Mouse (Mus musculus): ENCODE data around the gene Sh3gl2. TPM values are rescaled to one million over a fixed set of nuclear protein-coding genes. Genes with fewer than 3 reads are reported as not detected.

Sh3gl2 gene
- polyA plus RNA-seq, 1 experiment from 2014 or later, result 61.5 TPM

GRCm38 (mm10) chr4:85363205-85363604, 158.3 kb downstream of the Sh3gl2 start:
- H3K4me2 ChIP-seq (ENCODE audit: low read length), result no peak overlapping the region
- 95% methylated on average over 4 of the region's 4 CpGs for WGBS
- ATAC-seq, result no peak
- no peak overlapping the region for H3K27ac ChIP-seq (ENCODE audit: low read depth, low read length)
- no peak overlapping the region for H3K9ac ChIP-seq (ENCODE audit: low read length)
- no peaks in the 10 kb centered on the region for H3K27me3 ChIP-seq (replicated peaks; ENCODE audit: control insufficient read depth, insufficient read depth, low read length)
- H3K4me3 ChIP-seq (ENCODE audit: low read depth, low read length), result no peak overlapping the region
- H3K36me3 ChIP-seq (ENCODE audit: control insufficient read depth, insufficient read depth, low read length), result no peaks in the 10 kb centered on the region
- H3K9me3 ChIP-seq (replicated peaks; ENCODE audit: control insufficient read depth, low read length), result no peaks in the 10 kb centered on the region
- no peak for DNase-seq (ENCODE audit: low spot score)
- H3K4me1 ChIP-seq (ENCODE audit: control insufficient read depth, insufficient read depth, low read length), result no peaks in the 10 kb centered on the region

- H3K4me3 ChIP-seq (ENCODE audit: low read depth, low read length), result no peak overlapping the region
- H3K4me2 ChIP-seq (ENCODE audit: low read length), result no peak overlapping the region
- H3K9ac ChIP-seq (ENCODE audit: low read length), result no peak overlapping the region
- 61% methylated on average over 6 of the region's 6 CpGs for WGBS
- DNase-seq (ENCODE audit: low spot score) (no peak), ATAC-seq (no peak)
- no peaks in the 10 kb centered on the region for H3K36me3 ChIP-seq (ENCODE audit: control insufficient read depth, insufficient read depth, low read length)
- no peaks in the 10 kb centered on the region for H3K9me3 ChIP-seq (replicated peaks; ENCODE audit: control insufficient read depth, low read length)
- H3K4me1 ChIP-seq (ENCODE audit: control insufficient read depth, insufficient read depth, low read length), result no peaks in the 10 kb centered on the region
- H3K27me3 ChIP-seq (replicated peaks; ENCODE audit: control insufficient read depth, insufficient read depth, low read length), result no peaks in the 10 kb centered on the region
- no peak overlapping the region for H3K27ac ChIP-seq (ENCODE audit: low read depth, low read length)
These were observed 166.1 kb downstream of the Sh3gl2 start for GRCm38 (mm10) chr4:85371036-85371435.

GRCm38 (mm10) chr4:85374801-85375200, 169.9 kb downstream of the Sh3gl2 start:
- 92% methylated on average over 4 of the region's 4 CpGs for WGBS
- DNase-seq (ENCODE audit: low spot score) (no peak), ATAC-seq (no peak)
- no peak overlapping the region for H3K9ac ChIP-seq (ENCODE audit: low read length)
- H3K27ac ChIP-seq (ENCODE audit: low read depth, low read length), result no peak overlapping the region
- H3K4me2 ChIP-seq (ENCODE audit: low read length), result no peak overlapping the region
- H3K4me3 ChIP-seq (ENCODE audit: low read depth, low read length), result no peak overlapping the region
- no peaks in the 10 kb centered on the region for H3K9me3 ChIP-seq (replicated peaks; ENCODE audit: control insufficient read depth, low read length)
- H3K4me1 ChIP-seq (ENCODE audit: control insufficient read depth, insufficient read depth, low read length), result no peaks in the 10 kb centered on the region
- no peaks in the 10 kb centered on the region for H3K36me3 ChIP-seq (ENCODE audit: control insufficient read depth, insufficient read depth, low read length)
- H3K27me3 ChIP-seq (replicated peaks; ENCODE audit: control insufficient read depth, insufficient read depth, low read length), result no peaks in the 10 kb centered on the region

GRCm38 (mm10) chr4:85376187-85376586, 171.3 kb downstream of the Sh3gl2 start:
- no peak for DNase-seq (ENCODE audit: low spot score)
- Histone ChIP-seq H3K4me1 (ENCODE audit: control insufficient read depth, insufficient read depth, low read length) (no peaks in the 10 kb centered on the region), H3K36me3 (ENCODE audit: control insufficient read depth, insufficient read depth, low read length) (no peaks in the 10 kb centered on the region), H3K4me2 (ENCODE audit: low read length) (no peak overlapping the region), H3K4me3 (ENCODE audit: low read depth, low read length) (no peak overlapping the region), H3K9ac (ENCODE audit: low read length) (no peak overlapping the region), H3K27me3 (replicated peaks; ENCODE audit: control insufficient read depth, insufficient read depth, low read length) (no peaks in the 10 kb centered on the region), H3K9me3 (replicated peaks; ENCODE audit: control insufficient read depth, low read length) (no peaks in the 10 kb centered on the region), H3K27ac (ENCODE audit: low read depth, low read length) (no peak overlapping the region)
- 85% methylated on average over 6 of the region's 6 CpGs for WGBS
- ATAC-seq, result no peak

- Histone ChIP-seq H3K36me3 (ENCODE audit: control insufficient read depth, insufficient read depth, low read length) (no peaks in the 10 kb centered on the region), H3K27me3 (replicated peaks; ENCODE audit: control insufficient read depth, insufficient read depth, low read length) (no peaks in the 10 kb centered on the region), H3K27ac (ENCODE audit: low read depth, low read length) (no peak overlapping the region), H3K9me3 (replicated peaks; ENCODE audit: control insufficient read depth, low read length) (no peaks in the 10 kb centered on the region), H3K9ac (ENCODE audit: low read length) (no peak overlapping the region), H3K4me1 (ENCODE audit: control insufficient read depth, insufficient read depth, low read length) (no peaks in the 10 kb centered on the region), H3K4me3 (ENCODE audit: low read depth, low read length) (no peak overlapping the region), H3K4me2 (ENCODE audit: low read length) (no peak overlapping the region)
- 77% methylated on average over 5 of the region's 5 CpGs for WGBS
- DNase-seq (ENCODE audit: low spot score) (peak; percentile 31), ATAC-seq (no peak)
These were observed 171.7 kb downstream of the Sh3gl2 start for GRCm38 (mm10) chr4:85376610-85377009.

- no peaks in the 10 kb centered on the region for H3K4me1 ChIP-seq (ENCODE audit: control insufficient read depth, insufficient read depth, low read length)
- H3K4me2 ChIP-seq (ENCODE audit: low read length), result no peak overlapping the region
- H3K9me3 ChIP-seq (replicated peaks; ENCODE audit: control insufficient read depth, low read length), result no peaks in the 10 kb centered on the region
- no peak overlapping the region for H3K9ac ChIP-seq (ENCODE audit: low read length)
- DNase-seq (ENCODE audit: low spot score), result no peak
- H3K36me3 ChIP-seq (ENCODE audit: control insufficient read depth, insufficient read depth, low read length), result no peaks in the 10 kb centered on the region
- 84% methylated on average over 5 of the region's 5 CpGs for WGBS
- H3K27me3 ChIP-seq (replicated peaks; ENCODE audit: control insufficient read depth, insufficient read depth, low read length), result no peaks in the 10 kb centered on the region
- no peak for ATAC-seq
- H3K27ac ChIP-seq (ENCODE audit: low read depth, low read length), result no peak overlapping the region
- H3K4me3 ChIP-seq (ENCODE audit: low read depth, low read length), result no peak overlapping the region
These were observed 180.3 kb downstream of the Sh3gl2 start for GRCm38 (mm10) chr4:85385241-85385640.

GRCm38 (mm10) chr4:85387676-85388075, 182.8 kb downstream of the Sh3gl2 start:
- Histone ChIP-seq H3K9ac (ENCODE audit: low read length) (no peak overlapping the region), H3K4me2 (ENCODE audit: low read length) (no peak overlapping the region), H3K27ac (ENCODE audit: low read depth, low read length) (no peak overlapping the region), H3K9me3 (replicated peaks; ENCODE audit: control insufficient read depth, low read length) (no peaks in the 10 kb centered on the region), H3K4me1 (ENCODE audit: control insufficient read depth, insufficient read depth, low read length) (no peaks in the 10 kb centered on the region), H3K27me3 (replicated peaks; ENCODE audit: control insufficient read depth, insufficient read depth, low read length) (no peaks in the 10 kb centered on the region), H3K4me3 (ENCODE audit: low read depth, low read length) (no peak overlapping the region), H3K36me3 (ENCODE audit: control insufficient read depth, insufficient read depth, low read length) (no peaks in the 10 kb centered on the region)
- no peak for DNase-seq (ENCODE audit: low spot score)
- 98% methylated on average over 6 of the region's 6 CpGs for WGBS
- no peak for ATAC-seq

- 46% methylated on average over 1 of the region's 1 CpGs for WGBS
- Histone ChIP-seq H3K4me3 (ENCODE audit: low read depth, low read length) (no peak overlapping the region), H3K9ac (ENCODE audit: low read length) (no peak overlapping the region), H3K4me1 (ENCODE audit: control insufficient read depth, insufficient read depth, low read length) (no peaks in the 10 kb centered on the region), H3K9me3 (replicated peaks; ENCODE audit: control insufficient read depth, low read length) (no peaks in the 10 kb centered on the region), H3K4me2 (ENCODE audit: low read length) (no peak overlapping the region), H3K36me3 (ENCODE audit: control insufficient read depth, insufficient read depth, low read length) (no peaks in the 10 kb centered on the region), H3K27ac (ENCODE audit: low read depth, low read length) (no peak overlapping the region), H3K27me3 (replicated peaks; ENCODE audit: control insufficient read depth, insufficient read depth, low read length) (no peaks in the 10 kb centered on the region)
- ATAC-seq (no peak), DNase-seq (ENCODE audit: low spot score) (peak; percentile 63)
These were observed 186.9 kb downstream of the Sh3gl2 start for GRCm38 (mm10) chr4:85391795-85392194.

- no peak overlapping the region for H3K4me3 ChIP-seq (ENCODE audit: low read depth, low read length)
- H3K27ac ChIP-seq (ENCODE audit: low read depth, low read length), result no peak overlapping the region
- H3K9me3 ChIP-seq (replicated peaks; ENCODE audit: control insufficient read depth, low read length), result no peaks in the 10 kb centered on the region
- no peak overlapping the region for H3K9ac ChIP-seq (ENCODE audit: low read length)
- 50% methylated on average over 8 of the region's 8 CpGs for WGBS
- no peaks in the 10 kb centered on the region for H3K4me1 ChIP-seq (ENCODE audit: control insufficient read depth, insufficient read depth, low read length)
- H3K27me3 ChIP-seq (replicated peaks; ENCODE audit: control insufficient read depth, insufficient read depth, low read length), result no peaks in the 10 kb centered on the region
- no peak for DNase-seq (ENCODE audit: low spot score)
- no peak for ATAC-seq
- no peak overlapping the region for H3K4me2 ChIP-seq (ENCODE audit: low read length)
- no peaks in the 10 kb centered on the region for H3K36me3 ChIP-seq (ENCODE audit: control insufficient read depth, insufficient read depth, low read length)
These were observed 193.8 kb downstream of the Sh3gl2 start for GRCm38 (mm10) chr4:85398765-85399164.

All from forebrain, embryonic 14.5 days (tissue).